Mouse (Mus musculus) embryo, embryonic 10.5 days (tissue): ENCODE measurements around the gene Zfp932.
"Not testable (repeated sequence)": the region's sequence is repeated elsewhere in the genome, so short reads cannot be mapped to it uniquely, and the experiment has no call there.

Experiments used
- DNase-seq: peaks from one replicate; pipeline ENCODE4 v3.0.0-alpha.2; 2015; ENCODE audit warnings: low spot score

The Zfp932 gene

GRCm38 (mm10) chr5:109996026-109996937 lies at the start of gene Zfp932:
TSS of gene Zfp932 (plus strand) at chr5:109996521.
- not testable (repeated sequence) for DNase-seq

GRCm38 (mm10) chr5:109950281-109950680 lies 46.0 kb upstream of the Zfp932 start:
- no peak for DNase-seq

GRCm38 (mm10) chr5:109980743-109981142 lies 15.6 kb upstream of the Zfp932 start:
- DNase-seq = not testable (repeated sequence)

- not testable (repeated sequence) for DNase-seq
These were observed 860 bp upstream of the Zfp932 start for GRCm38 (mm10) chr5:109995461-109995860.

GRCm38 (mm10) chr5:110015775-110016174 lies 19.5 kb downstream of the Zfp932 start:
- not testable (repeated sequence) for DNase-seq

GRCm38 (mm10) chr5:110023273-110023672 lies 27.0 kb downstream of the Zfp932 start:
- peak; percentile 9 for DNase-seq

- DNase-seq = peak; percentile 70
These were observed 27.5 kb downstream of the Zfp932 start for GRCm38 (mm10) chr5:110023694-110024427.

GRCm38 (mm10) chr5:110057637-110058408 lies 61.5 kb downstream of the Zfp932 start:
- DNase-seq = peak; percentile 88
